In genomic region chr2:59191466-59191865, GRCm38 (mm10) we compare ENCODE assay signal across 11 mouse cellular contexts. TPM values are rescaled to one million over a fixed set of nuclear protein-coding genes. Genes with fewer than 3 reads are reported as not detected.
DNase-seq lines count a peak whose midpoint lies in the region; ATAC-seq and TF ChIP-seq lines count a peak whose summit lies in the region.
"Had no signal": no experiment of that assay in that cellular context is flagged by ENCODE, and none has a peak within 500 bp of the region (broad histone marks: within the 10 kb centered on the region; RNA-seq: fewer than 3 reads in every experiment).

No protein-coding gene starts in this region.

- no peaks in the 10 kb centered on the region for H3K9me3 ChIP-seq in hindbrain, embryonic 13.5 days
- H3K9me3 ChIP-seq in hindbrain, embryonic 11.5 days (ENCODE audit: control insufficient read depth, low read length), result no peaks in the 10 kb centered on the region
- no peaks in the 10 kb centered on the region for H3K9me3 ChIP-seq in lung, embryonic 14.5 days (ENCODE audit: low read depth, low read length)
- H3K9me3 ChIP-seq: limb, embryonic 15.5 days had no signal

- H3K9ac ChIP-seq in hindbrain, embryonic 13.5 days, result no peak overlapping the region
- no peak overlapping the region for H3K9ac ChIP-seq in hindbrain, embryonic 11.5 days (ENCODE audit: low read depth, low read length)
- no peak overlapping the region for H3K9ac ChIP-seq in lung, embryonic 14.5 days
- H3K9ac ChIP-seq: limb, embryonic 15.5 days had no signal

- peak; percentile 63 for ATAC-seq in hindbrain, embryonic 13.5 days (ENCODE audit: low FRiP score)
- ATAC-seq in hindbrain, embryonic 11.5 days (ENCODE audit: low FRiP score), result no peak
- ATAC-seq in lung, embryonic 14.5 days (ENCODE audit: insufficient read depth), result peak; percentile 70
- no peak for ATAC-seq in monocyte, adult 5-6 weeks (replicated peaks; ENCODE audit: insufficient number of reproducible peaks, low FRiP score, low TSS enrichment, poor library complexity, severe bottlenecking)
- ATAC-seq in erythroid progenitor cell, adult 5-6 weeks (replicated peaks; ENCODE audit: low FRiP score, poor library complexity, severe bottlenecking), result no peak
- ATAC-seq: inflammation-experienced regulatory T-cells, adult 6 months had no signal

- peaks cover 26% of the 10 kb centered on the region for H3K4me1 ChIP-seq in hindbrain, embryonic 13.5 days (replicated peaks)
- no peaks in the 10 kb centered on the region for H3K4me1 ChIP-seq in hindbrain, embryonic 11.5 days (replicated peaks; ENCODE audit: control insufficient read depth, insufficient read depth, low read length)
- peaks cover 3% of the 10 kb centered on the region; the same call in 1 of the 2 replicates for H3K4me1 ChIP-seq in lung, embryonic 14.5 days (ENCODE audit: insufficient read depth)

- DNase-seq in hindbrain, embryonic 11.5 days (ENCODE audit: low spot score), result no peak
- peak; percentile 19 for DNase-seq in right cerebral cortex, postnatal 4 days
- no peak for DNase-seq in right cerebral cortex, adult 2 months (ENCODE audit: low spot score in 2 of 2)
- peak; percentile 56 for DNase-seq in lung, embryonic 14.5 days
- no peak for DNase-seq in yolk sac, embryonic 10.5 days (ENCODE audit: low spot score)
- DNase-seq: layer of hippocampus, adult 9-11 months had no signal

- no peak overlapping the region for H3K4me3 ChIP-seq in hindbrain, embryonic 13.5 days
- H3K4me3 ChIP-seq in hindbrain, embryonic 11.5 days (ENCODE audit: low read depth, low read length), result no peak overlapping the region
- no peak overlapping the region for H3K4me3 ChIP-seq in lung, embryonic 14.5 days (ENCODE audit: low read depth, low read length)
- H3K4me3 ChIP-seq: limb, embryonic 15.5 days had no signal

- no peaks in the 10 kb centered on the region for H3K27me3 ChIP-seq in hindbrain, embryonic 13.5 days
- no peaks in the 10 kb centered on the region for H3K27me3 ChIP-seq in hindbrain, embryonic 11.5 days (ENCODE audit: control insufficient read depth, insufficient read depth, low read length)
- H3K27me3 ChIP-seq in lung, embryonic 14.5 days (ENCODE audit: insufficient read depth, low read length), result no peaks in the 10 kb centered on the region
- H3K27me3 ChIP-seq: limb, embryonic 15.5 days had no signal

- peaks cover 10% of the 10 kb centered on the region for H3K36me3 ChIP-seq in hindbrain, embryonic 13.5 days
- no peaks in the 10 kb centered on the region for H3K36me3 ChIP-seq in hindbrain, embryonic 11.5 days (ENCODE audit: control insufficient read depth, insufficient read depth, low read length)
- no peaks in the 10 kb centered on the region for H3K36me3 ChIP-seq in lung, embryonic 14.5 days (ENCODE audit: insufficient read depth)

- H3K4me2 ChIP-seq in hindbrain, embryonic 13.5 days, result no peak overlapping the region
- H3K4me2 ChIP-seq in hindbrain, embryonic 11.5 days (replicated peaks; ENCODE audit: low read depth, low read length), result no peak overlapping the region
- no peak overlapping the region for H3K4me2 ChIP-seq in lung, embryonic 14.5 days
- H3K4me2 ChIP-seq: limb, embryonic 15.5 days had no signal

- no peak for TF ChIP-seq CTCF in lung, embryonic 14.5 days (IDR thresholded peaks at IDR 0.05; ENCODE audit: low read depth)

- peak overlapping the region; percentile 44 for H3K27ac ChIP-seq in hindbrain, embryonic 13.5 days
- H3K27ac ChIP-seq in hindbrain, embryonic 11.5 days (ENCODE audit: low read depth, low read length), result no peak overlapping the region
- H3K27ac ChIP-seq in lung, embryonic 14.5 days (ENCODE audit: low read depth), result no peak overlapping the region
- H3K27ac ChIP-seq: limb, embryonic 15.5 days had no signal

- 71% methylated on average over 8 of the region's 8 CpGs for WGBS in hindbrain, embryonic 13.5 days
- 92% methylated on average over 8 of the region's 8 CpGs for WGBS in hindbrain, embryonic 11.5 days
- WGBS in lung, embryonic 14.5 days, result 48% methylated on average over 8 of the region's 8 CpGs

RNA-seq across cellular contexts. Expression of gene Pkp4, which starts 30.8 kb away (rescaled TPM):
- polyA plus RNA-seq in hindbrain, embryonic 13.5 days (2015; fragmentation: Nextera tagmentation; extraction: Ambion mirVana), result 18.3 and 19.2 TPM in 2 replicates
- 16.3 and 21.3 TPM in 2 replicates for polyA plus RNA-seq in hindbrain, embryonic 11.5 days (2014; fragmentation: Nextera tagmentation; extraction: Ambion mirVana)
- polyA plus RNA-seq in lung, embryonic 14.5 days (2014; fragmentation: Nextera tagmentation; extraction: Ambion mirVana), result 32.4 and 34.8 TPM in 2 replicates
- total RNA-seq in monocyte, adult 5-6 weeks (2017), result 16.6 to 23.4 TPM (median 22.2 TPM) in 3 replicates
- total RNA-seq in erythroid progenitor cell, adult 5-6 weeks (2015; ENCODE audit: low replicate concordance), result 8.3 and 10.5 TPM in 2 replicates
- total RNA-seq in erythroid progenitor cell, adult 5-6 weeks (2017; ENCODE audit: low replicate concordance), result 4.7 and 13.1 TPM in 2 replicates

RNA-seq across cellular contexts. Expression of gene Ccdc148, which starts 31.0 kb away (rescaled TPM):
- polyA plus RNA-seq in hindbrain, embryonic 13.5 days (2015; fragmentation: Nextera tagmentation; extraction: Ambion mirVana), result 4.3 and 4.6 TPM in 2 replicates
- 0.60 and 0.98 TPM in 2 replicates for polyA plus RNA-seq in hindbrain, embryonic 11.5 days (2014; fragmentation: Nextera tagmentation; extraction: Ambion mirVana)
- 0.95 and 1.1 TPM in 2 replicates for polyA plus RNA-seq in lung, embryonic 14.5 days (2014; fragmentation: Nextera tagmentation; extraction: Ambion mirVana)
- 0.19 to 1.1 TPM in 2 of 3 replicates, not detected in the other for total RNA-seq in monocyte, adult 5-6 weeks (2017)
- total RNA-seq in erythroid progenitor cell, adult 5-6 weeks (2015; ENCODE audit: low replicate concordance), result 1.1 TPM in 1 of 2 replicates, not detected in the other
- 0.15 and 2.2 TPM in 2 replicates for total RNA-seq in erythroid progenitor cell, adult 5-6 weeks (2017; ENCODE audit: low replicate concordance)

Comparison
In these comparisons a context has a peak if more than half of its experiments do, and no peak if none do; other contexts are left out.
1. ATAC-seq: peak in hindbrain, embryonic 13.5 days (single experiment) and lung, embryonic 14.5 days (single experiment); none in hindbrain, embryonic 11.5 days (single experiment), monocyte, adult 5-6 weeks (single experiment) and erythroid progenitor cell, adult 5-6 weeks (single experiment).
2. DNase-seq: peak in right cerebral cortex, postnatal 4 days (single experiment) and lung, embryonic 14.5 days (single experiment); none in hindbrain, embryonic 11.5 days (single experiment), right cerebral cortex, adult 2 months (0 of 2) and yolk sac, embryonic 10.5 days (single experiment).